Mouse (Mus musculus) forebrain, postnatal 0 days (tissue): Measurements from ENCODE around the gene Rpl28. TPM values are rescaled to one million over a fixed set of nuclear protein-coding genes. Genes with fewer than 3 reads are reported as not detected.
"Not testable (repeated sequence)": the region's sequence is repeated elsewhere in the genome, so short reads cannot be mapped to it uniquely, and the experiment has no call there.

Experiments
- ATAC-seq: fragments of 200-750 bp; cut with Nextera tagmentation; 2 replicates; pipeline ENCODE4 v1.8.0; 2017; ENCODE audit warnings: mild to moderate bottlenecking, moderate library complexity
- DNase-seq: peaks from one replicate; pipeline ENCODE4 v3.0.0-alpha.2; 2015
- H3K27ac ChIP-seq: fragments of 300-500 bp; sonication (generic); 2 replicates; pipeline ENCODE4 v1.5.1; 2014; ENCODE audit warnings: low read depth, mild to moderate bottlenecking, antibody characterized with exemption, low read length, moderate library complexity, mixed read lengths
- H3K27me3 ChIP-seq: fragments of 300-500 bp; sonication (generic); 2 replicates; pipeline ENCODE4 v1.6.1; 2014; ENCODE audit warnings: mild to moderate bottlenecking, low read length, mixed read lengths; ENCODE audit not compliant: insufficient read depth
- H3K36me3 ChIP-seq: fragments of 300-500 bp; sonication (generic); 2 replicates; pipeline ENCODE4 v1.6.1; 2014; ENCODE audit warnings: mild to moderate bottlenecking, moderate library complexity; ENCODE audit not compliant: insufficient read depth
- H3K4me1 ChIP-seq: fragments of 300-500 bp; sonication (generic); 2 replicates; pipeline ENCODE4 v1.6.1; 2014; ENCODE audit warnings: antibody characterized with exemption; ENCODE audit not compliant: insufficient read depth
- H3K4me2 ChIP-seq: fragments of 300-500 bp; sonication (generic); 2 replicates; pipeline ENCODE4 v1.6.1; 2014; ENCODE audit warnings: low read depth, mild to moderate bottlenecking, moderate library complexity
- H3K4me3 ChIP-seq: fragments of 300-500 bp; sonication (generic); 2 replicates; pipeline ENCODE4 v1.5.1; 2014; ENCODE audit warnings: low read depth, low read length, mixed read lengths
- H3K9ac ChIP-seq: fragments of 300-500 bp; sonication (generic); 2 replicates; pipeline ENCODE4 v1.6.1; 2014; ENCODE audit warnings: mild to moderate bottlenecking
- H3K9me3 ChIP-seq: fragments of 300-500 bp; sonication (generic); 2 replicates; pipeline ENCODE4 v1.6.1; 2016; ENCODE audit warnings: low read length
- CTCF ChIP-seq: sonication (generic); IDR thresholded peaks from 2 replicates; pipeline ENCODE4 v1.5.1; 2016; ENCODE audit warnings: antibody characterized with exemption, control low read depth, low read depth
- WGBS: fragments of 180-500 bp; shearing (Covaris S2); extraction: QIAGEN DNeasy Blood & Tissue Kit; methylation state at CpG from one replicate; pipeline ENCODE4 v1.1.7; 2014; 5-methylcytosine and 5-hydroxymethylcytosine counted together
- polyA plus RNA-seq: library from polyadenylated mRNA; unstranded; fragments of >200 nt; fragmentation: Nextera tagmentation; extraction: Ambion mirVana; gene quantifications from 2 replicates; pipeline ENCODE4 v1.2.1, GENCODE M21; 2015
- total RNA-seq: library from RNA; depleted of rRNA; stranded (reverse); fragments of >200 nt; gene quantifications from 2 replicates; pipeline ENCODE4 v1.2.3, GENCODE M21; 2014

Rpl28 gene
- total and polyA plus RNA-seq, 2 experiments from 2014 or later: 161 to 313 TPM

DNA sequence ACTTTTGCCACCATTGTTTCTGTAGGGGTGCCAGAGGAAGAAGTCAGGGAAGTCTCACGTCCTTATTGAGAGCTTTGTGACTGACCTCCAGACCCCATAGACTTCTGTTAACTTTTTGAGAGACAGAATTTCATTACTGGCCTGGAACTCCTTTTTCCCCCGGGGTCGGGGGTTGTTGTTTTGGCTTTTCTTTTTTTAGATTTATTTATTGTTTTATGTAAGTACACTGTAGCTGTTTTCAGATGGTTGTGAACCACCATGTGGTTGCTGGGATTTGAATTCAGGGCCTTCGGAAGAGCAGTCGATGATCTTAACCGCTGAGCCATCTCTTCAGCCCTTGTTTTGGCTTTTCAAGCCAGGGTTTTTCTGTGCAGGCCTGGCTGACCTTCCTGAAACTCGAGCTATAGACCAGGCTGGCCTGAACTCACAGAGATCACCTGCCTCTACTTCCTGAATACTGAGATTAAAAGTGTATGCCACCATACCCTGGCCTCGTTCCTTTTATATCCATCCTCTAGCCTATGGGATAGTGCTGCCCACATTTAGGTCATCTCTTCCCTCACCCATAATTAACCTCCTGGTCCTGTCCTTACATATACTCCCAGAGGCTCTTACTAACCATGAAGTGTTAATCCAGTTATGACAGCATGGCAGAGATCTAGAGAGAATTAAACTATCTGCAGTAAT lies 20.6 kb downstream of the Rpl28 start:
- no peak for DNase-seq
- Histone ChIP-seq H3K27me3 (no peaks in the 10 kb centered on the region), H3K27ac (peak overlapping the region; percentile 83), H3K9ac (peak overlapping the region; percentile 81), H3K4me3 (peak overlapping the region; percentile 91), H3K9me3 (no peaks in the 10 kb centered on the region), H3K36me3 (peaks cover 8% of the 10 kb centered on the region; the same call in 1 of the 2 replicates), H3K4me1 (0 out of 2 replicates have a peak, but pooled peaks cover 2% of the 10 kb centered on the region), H3K4me2 (peak overlapping the region; percentile 79)
- no peak for ATAC-seq
- TF ChIP-seq CTCF: no peak
- 25% methylated on average over 8 of the region's 8 CpGs for WGBS

DNA sequence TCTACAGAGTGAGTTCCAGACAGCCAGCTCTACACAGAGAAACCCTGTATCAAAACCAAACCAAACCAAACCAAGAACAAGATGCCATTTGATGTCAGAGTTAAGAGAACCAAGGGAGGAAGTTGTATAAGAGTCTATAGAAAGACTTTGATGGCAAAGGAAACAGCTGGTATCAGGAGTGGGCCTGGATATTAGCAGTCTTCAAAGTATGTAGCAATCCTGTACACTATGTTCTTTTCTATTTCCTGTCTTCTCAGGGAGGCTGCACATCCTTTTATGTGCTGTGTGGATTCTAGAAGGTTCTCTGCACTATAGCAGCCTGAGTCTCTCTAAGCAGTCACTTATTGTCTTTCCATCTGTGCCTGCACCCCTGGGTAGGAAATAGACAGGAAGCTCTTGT lies 23.9 kb downstream of the Rpl28 start:
- no peaks in the 10 kb centered on the region for H3K27me3 ChIP-seq
- no peak for ATAC-seq

GRCm38 (mm10) chr7:4820925-4821324 lies 28.3 kb downstream of the Rpl28 start:
- 86% methylated on average over 7 of the region's 7 CpGs for WGBS

More for the DNA sequence above, 23.9 kb downstream of the Rpl28 start:
- H3K9me3 ChIP-seq: no peaks in the 10 kb centered on the region
- no peak overlapping the region for H3K4me3 ChIP-seq
- no peak for TF ChIP-seq CTCF
- H3K9ac ChIP-seq: no peak overlapping the region
- H3K27ac ChIP-seq: no peak overlapping the region
- 0 out of 2 replicates have a peak, but pooled peaks cover 2% of the 10 kb centered on the region for H3K4me1 ChIP-seq
- DNase-seq: no peak
- H3K36me3 ChIP-seq: no peaks in the 10 kb centered on the region
- H3K4me2 ChIP-seq: no peak overlapping the region

DNA sequence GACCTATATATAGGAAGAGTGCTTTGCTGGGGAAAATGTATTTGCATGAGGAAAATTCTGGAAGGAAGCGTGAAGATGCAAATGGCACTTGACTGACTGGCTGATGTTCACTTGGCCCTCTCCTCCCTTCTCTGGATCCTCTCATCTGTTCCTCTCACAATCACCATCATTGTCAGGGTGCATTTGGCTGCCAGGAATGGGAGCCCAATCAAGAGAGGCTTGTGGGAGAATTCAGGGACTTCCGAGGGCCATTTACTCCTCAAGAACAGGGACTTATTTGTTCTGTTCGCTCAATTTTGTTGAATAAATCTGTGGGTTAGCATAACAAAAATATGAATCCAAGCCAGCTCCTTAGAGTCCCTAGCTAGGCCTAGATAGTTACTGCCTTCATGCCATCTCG lies 29.0 kb downstream of the Rpl28 start:
- H3K4me3 ChIP-seq: no peak overlapping the region
- peaks cover 4% of the 10 kb centered on the region; the same call in 1 of the 2 replicates for H3K36me3 ChIP-seq
- H3K27ac ChIP-seq: 0 out of 2 replicates have a peak overlapping the region, but pooled peaks have one; percentile 16
- H3K27me3 ChIP-seq: no peaks in the 10 kb centered on the region
- H3K9ac ChIP-seq: no peak overlapping the region
- peak; percentile 63 for ATAC-seq
- no peak for TF ChIP-seq CTCF
- no peaks in the 10 kb centered on the region for H3K9me3 ChIP-seq
- WGBS: 53% methylated on average over 4 of the region's 4 CpGs
- H3K4me2 ChIP-seq: no peak overlapping the region
- no peaks in the 10 kb centered on the region for H3K4me1 ChIP-seq
- DNase-seq: peak; percentile 25

More at GRCm38 (mm10) chr7:4820925-4821324, 28.3 kb downstream of the Rpl28 start:
- not testable (repeated sequence) for H3K36me3 ChIP-seq, H3K4me2 ChIP-seq, ATAC-seq, H3K27ac ChIP-seq, H3K9ac ChIP-seq, H3K4me1 ChIP-seq, DNase-seq, H3K4me3 ChIP-seq, H3K9me3 ChIP-seq, H3K27me3 ChIP-seq

- H3K9ac ChIP-seq: no peak overlapping the region
- H3K9me3 ChIP-seq: no peaks in the 10 kb centered on the region
- no peaks in the 10 kb centered on the region for H3K27me3 ChIP-seq
- peaks cover 4% of the 10 kb centered on the region; the same call in 1 of the 2 replicates for H3K36me3 ChIP-seq
- ATAC-seq (peak; percentile 34; the same call in 1 of the 2 replicates), DNase-seq (no peak)
- H3K4me3 ChIP-seq: no peak overlapping the region
- 0 out of 2 replicates have a peak overlapping the region, but pooled peaks have one; percentile 15 for H3K27ac ChIP-seq
- no peak overlapping the region for H3K4me2 ChIP-seq
- WGBS: 77% methylated on average over 6 of the region's 6 CpGs
- no peaks in the 10 kb centered on the region for H3K4me1 ChIP-seq
- TF ChIP-seq CTCF: no peak
Observed at GRCm38 (mm10) chr7:4822162-4822907, 29.7 kb downstream of the Rpl28 start.

DNA sequence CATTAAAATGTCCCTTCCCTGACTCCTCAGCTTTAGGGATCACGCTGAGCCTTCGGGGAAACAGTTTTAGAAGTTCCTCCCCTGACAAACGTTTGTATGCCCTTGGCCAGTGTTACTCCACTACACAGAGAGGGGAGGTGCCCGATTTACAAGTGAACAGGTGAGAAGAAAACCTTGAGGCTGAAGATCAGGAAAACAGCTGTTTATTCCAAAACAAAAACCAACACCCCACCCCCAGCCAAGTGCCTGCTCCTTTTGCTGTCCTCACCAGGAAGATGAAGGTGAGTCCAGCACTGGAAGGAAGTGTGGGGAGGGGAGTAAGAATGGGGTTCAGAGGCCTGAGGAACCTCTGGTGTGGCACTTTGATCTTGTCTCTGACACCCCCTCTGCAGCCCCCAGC lies 32.7 kb downstream of the Rpl28 start:
- H3K4me2 ChIP-seq: no peak overlapping the region
- H3K4me1 ChIP-seq: no peaks in the 10 kb centered on the region
- TF ChIP-seq CTCF: no peak
- H3K9me3 ChIP-seq: no peaks in the 10 kb centered on the region
- 57% methylated on average over 4 of the region's 4 CpGs for WGBS
- H3K4me3 ChIP-seq: no peak overlapping the region
- peaks cover 30% of the 10 kb centered on the region for H3K36me3 ChIP-seq
- no peak overlapping the region for H3K27ac ChIP-seq
- H3K9ac ChIP-seq: no peak overlapping the region
- DNase-seq (no peak), ATAC-seq (no peak)
- no peaks in the 10 kb centered on the region for H3K27me3 ChIP-seq

DNA sequence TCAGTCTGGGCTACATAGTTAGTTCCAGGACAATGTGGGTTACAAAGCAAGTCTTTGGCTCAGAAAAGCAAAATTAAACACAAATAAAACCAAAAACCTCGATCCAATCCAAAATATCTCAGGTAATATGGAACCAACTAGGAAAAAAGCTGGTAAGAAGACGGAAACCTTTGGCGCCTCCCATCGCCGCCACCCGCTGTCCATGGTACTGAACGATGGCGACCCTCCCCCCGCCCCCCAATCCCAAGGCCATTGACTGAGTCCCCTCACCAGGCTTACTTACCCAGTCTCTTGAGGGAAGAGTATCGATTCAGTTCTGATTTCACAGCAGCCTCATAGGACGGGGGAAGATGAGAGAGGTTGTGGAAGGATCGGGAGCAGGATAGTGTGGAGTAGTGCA lies 37.8 kb downstream of the Rpl28 start:
- DNase-seq (no peak), ATAC-seq (no peak)
- 0 out of 2 replicates have a peak, but pooled peaks cover 4% of the 10 kb centered on the region for H3K4me1 ChIP-seq
- H3K4me2 ChIP-seq: no peak overlapping the region
- H3K9me3 ChIP-seq: no peaks in the 10 kb centered on the region
- no peak overlapping the region for H3K9ac ChIP-seq
- 16% methylated on average over 12 of the region's 12 CpGs for WGBS
- no peak overlapping the region for H3K4me3 ChIP-seq
- no peak for TF ChIP-seq CTCF
- no peak overlapping the region for H3K27ac ChIP-seq
- no peaks in the 10 kb centered on the region for H3K27me3 ChIP-seq
- peaks cover 34% of the 10 kb centered on the region for H3K36me3 ChIP-seq
